Mouse (Mus musculus) c-Kit-positive CD71-negative TER-119-negative erythroid progenitor cells, embryonic 14.5 days (primary cell): ENCODE results near the gene Epb41l5.

Experiments used
- DNase-seq: peaks from one replicate; pipeline ENCODE4 v3.0.0-alpha.2; 2013; ENCODE audit warnings: low read depth

Epb41l5 gene

GRCm38 (mm10) chr1:119648205-119649111, at the start of gene Epb41l5:
TSS of gene Epb41l5 (minus strand) at chr1:119649000.
- DNase-seq, result peak; percentile 83

DNA sequence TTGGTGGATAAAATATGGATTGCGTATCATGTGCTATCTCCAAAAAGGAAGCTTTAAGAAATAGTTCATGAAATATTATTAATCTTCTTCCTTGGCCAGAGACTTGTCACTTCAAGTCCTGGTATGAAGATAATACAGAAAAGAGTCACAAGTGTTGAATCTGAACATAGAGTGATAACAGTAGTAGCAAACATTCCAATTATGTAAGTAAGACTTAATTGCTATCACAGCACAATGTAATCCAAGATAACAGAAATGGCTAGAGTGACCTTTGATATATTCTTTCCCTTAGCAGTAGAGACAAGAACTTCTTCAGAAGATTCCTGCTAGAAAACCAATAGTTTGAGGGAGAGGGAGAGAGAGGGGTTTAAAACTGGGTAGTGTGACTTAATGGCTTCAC, 48.1 kb upstream of the Epb41l5 start:
- no peak for DNase-seq

GRCm38 (mm10) chr1:119685773-119686558, 37.2 kb upstream of the Epb41l5 start:
- DNase-seq, result no peak

GRCm38 (mm10) chr1:119681663-119682213, 32.9 kb upstream of the Epb41l5 start:
- no peak for DNase-seq

GRCm38 (mm10) chr1:119674984-119675383, 26.2 kb upstream of the Epb41l5 start:
- DNase-seq, result no peak

- DNase-seq, result no peak
Measured at GRCm38 (mm10) chr1:119666904-119667303, 18.1 kb upstream of the Epb41l5 start.

GRCm38 (mm10) chr1:119654307-119654706, 5.5 kb upstream of the Epb41l5 start:
- no peak for DNase-seq

- no peak for DNase-seq
Measured at GRCm38 (mm10) chr1:119650386-119650785, 1.6 kb upstream of the Epb41l5 start.

GRCm38 (mm10) chr1:119649627-119650026, 827 bp upstream of the Epb41l5 start:
- no peak for DNase-seq

DNA sequence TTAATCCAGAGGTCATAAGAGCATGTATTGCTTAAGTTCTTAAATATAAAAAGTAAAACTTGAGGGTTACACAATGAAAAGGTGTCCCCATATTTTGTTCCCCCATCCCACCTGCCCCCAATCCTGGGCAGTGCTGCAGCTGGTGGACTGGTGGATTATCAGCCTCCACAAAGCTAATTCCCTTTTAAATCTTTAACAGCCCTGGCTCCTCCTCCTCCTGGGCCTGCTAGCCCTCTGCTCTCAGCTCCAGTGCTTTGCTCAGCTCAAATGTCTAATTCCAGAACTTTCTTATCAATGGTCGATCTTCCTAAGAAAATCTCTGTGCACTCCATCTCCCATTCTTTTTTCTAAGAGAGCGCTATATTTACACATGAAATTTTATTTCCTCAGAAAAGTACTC, 2.4 kb downstream of the Epb41l5 start:
- no peak for DNase-seq

DNA sequence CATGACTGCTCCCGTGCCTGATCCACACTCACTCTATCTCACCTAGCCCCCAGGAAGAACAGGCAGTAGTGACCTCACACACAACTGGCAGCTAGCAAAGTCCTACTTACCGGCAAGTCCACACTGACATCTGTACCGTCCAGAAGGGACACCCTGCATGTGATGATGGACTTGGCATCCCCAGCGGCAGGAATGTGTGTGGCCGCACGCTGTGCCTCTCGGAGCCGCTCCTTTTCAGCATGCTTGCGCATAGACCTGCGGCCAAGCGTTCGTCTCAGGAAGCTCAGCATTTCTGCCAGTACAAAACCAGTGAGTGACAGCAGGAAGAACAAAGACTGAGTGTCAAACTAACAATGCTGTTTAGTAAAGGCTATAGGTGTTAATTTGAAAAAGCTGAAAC, 6.4 kb downstream of the Epb41l5 start:
- no peak for DNase-seq

DNA sequence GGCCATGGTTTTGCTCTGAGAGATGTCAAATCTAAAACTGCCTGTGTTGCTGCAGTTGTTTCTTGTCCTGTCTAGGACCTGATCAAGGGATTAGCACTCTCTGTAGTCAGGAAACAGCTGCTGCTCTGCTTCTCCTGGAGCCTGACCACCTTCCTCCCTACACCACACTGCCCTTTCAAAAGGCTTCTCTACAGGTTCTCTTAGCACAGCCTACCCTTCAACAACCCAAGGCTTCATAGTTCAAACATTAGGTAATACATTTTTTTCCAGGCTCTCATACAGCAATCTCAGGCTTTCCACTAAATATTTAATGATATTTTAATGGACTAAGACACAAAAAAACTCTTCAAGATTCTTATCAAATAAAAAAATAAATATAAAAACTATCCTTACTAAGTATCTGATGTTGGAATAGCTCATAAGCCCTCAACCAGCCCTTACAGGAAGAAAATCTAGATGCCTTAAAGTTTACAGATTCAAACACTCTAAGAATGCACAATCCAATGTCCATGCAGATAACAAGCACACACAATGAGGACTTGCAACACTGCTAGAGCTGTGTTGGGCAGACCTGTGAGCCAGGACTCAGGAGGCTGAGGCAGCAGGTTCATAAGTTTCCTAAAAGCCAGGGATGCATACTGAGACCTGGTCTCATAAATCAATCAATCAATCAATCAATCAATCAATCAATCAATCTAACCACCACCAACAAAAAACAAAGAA, 7.5 kb downstream of the Epb41l5 start:
- no peak for DNase-seq

DNA sequence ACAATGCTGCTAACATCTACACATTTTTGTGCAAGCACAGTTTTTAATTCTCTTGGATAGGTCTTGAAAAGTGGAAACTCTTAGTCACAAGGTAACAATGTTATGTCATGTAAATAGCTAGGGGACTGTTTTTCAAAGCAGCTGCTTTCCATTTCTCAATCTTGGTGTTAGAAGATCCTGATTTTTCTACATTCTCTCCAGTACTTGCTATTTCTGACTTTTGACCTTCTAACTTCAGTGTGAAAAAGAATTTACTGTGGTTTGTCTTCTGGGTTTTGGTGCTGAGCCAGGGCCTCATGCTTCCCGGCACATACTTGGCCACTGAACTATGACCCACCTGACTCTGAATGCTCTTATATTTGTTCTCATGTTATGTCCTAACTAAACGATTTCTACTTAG, 8.8 kb downstream of the Epb41l5 start:
- DNase-seq, result no peak

DNA sequence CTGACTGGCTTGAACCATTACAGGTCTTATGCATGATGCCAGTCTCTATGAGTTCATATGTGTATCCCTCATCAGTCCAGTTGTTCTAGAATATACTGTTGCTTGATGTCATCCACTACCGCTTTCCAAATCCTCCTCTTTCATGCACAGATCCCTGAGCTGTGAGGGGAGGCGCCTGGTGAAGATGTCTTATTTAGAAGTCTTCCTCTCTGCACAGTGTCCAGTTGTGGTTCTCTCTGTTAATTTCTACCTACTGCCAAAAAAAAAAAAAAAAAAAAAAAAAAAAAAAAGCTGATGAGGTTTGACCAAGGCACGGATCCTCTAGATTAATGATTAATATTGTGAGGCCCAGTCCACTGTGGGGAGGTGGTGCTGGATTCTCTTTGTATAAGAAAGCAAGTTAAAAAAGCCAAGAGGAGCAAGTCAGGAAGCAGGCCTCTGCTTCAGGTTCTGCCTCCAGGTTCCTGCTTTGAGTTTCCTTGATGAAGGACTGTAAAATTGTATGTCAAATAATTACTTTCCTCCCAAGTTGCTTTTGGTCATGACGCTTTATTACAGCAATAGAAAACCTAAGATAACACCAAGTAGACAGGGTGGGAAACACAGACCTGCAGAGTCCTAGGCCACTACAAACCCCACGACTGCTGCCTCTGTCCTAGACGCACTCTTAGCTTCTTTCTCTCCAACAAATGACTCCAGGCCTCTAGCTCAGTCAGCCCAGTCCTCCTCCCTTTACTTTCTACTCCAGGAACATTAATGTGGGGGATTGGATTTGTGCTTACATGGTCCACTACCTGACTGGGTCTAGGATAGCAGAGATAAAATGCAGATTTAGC, 11.4 kb downstream of the Epb41l5 start:
- no peak for DNase-seq

- DNase-seq, result no peak
Measured at GRCm38 (mm10) chr1:119634746-119635145, 14.1 kb downstream of the Epb41l5 start.

DNA sequence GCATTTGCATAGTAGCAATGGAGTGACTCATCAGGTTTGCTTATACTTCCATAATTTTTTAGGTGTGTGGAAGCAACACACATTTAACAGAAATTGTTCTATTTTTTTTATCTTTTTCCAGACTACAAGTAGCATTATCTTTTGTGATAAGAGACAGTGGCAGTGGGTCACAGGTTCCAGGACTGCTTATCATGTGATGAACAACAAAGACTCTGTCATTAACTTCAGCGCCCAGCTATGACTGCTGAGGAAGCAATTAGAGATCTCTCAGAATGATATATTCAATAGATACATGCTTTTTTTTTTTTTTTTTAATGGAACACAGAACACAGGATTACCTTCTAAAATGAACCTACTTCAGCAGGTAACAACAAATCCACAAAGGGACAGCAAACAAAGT, 18.4 kb downstream of the Epb41l5 start:
- DNase-seq, result no peak

DNA sequence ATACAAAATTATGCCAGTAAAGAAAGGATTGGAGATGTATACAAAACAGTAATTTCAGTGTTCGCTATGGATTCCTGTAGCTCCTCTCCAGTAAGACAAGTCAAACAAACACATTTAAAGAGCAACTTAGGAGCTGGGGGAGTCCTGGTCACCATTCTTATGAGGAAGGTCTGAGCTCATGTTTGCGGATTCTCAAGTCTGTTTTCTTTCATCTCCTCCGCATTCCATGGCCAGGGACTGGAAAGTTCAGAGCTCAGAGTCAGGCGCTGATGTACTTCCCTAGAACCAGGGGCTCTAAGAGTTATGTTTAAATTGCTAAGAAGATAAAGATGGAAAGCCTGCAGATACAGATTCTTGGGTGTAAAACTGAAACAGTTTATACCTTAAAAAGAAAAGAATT, 22.0 kb downstream of the Epb41l5 start:
- DNase-seq, result no peak

DNA sequence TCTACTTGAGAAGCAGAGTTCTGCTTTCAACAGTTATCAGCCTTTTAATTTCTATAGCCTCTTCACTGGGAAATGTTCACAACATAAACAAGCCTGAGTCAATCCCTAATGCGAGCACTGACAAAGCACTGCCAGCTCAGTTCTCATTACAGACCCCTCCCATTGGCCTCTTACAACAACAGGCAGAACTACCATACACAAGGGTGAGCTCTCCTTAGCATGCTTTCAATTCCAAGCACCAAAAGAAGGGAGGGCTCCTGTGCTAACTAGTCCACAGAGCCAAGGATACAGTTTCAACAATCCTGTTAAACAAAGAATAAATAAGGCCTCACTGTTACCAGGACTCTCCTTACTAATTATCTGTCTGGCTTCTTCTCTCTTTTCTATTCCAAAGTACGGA, 24.4 kb downstream of the Epb41l5 start:
- no peak for DNase-seq

DNA sequence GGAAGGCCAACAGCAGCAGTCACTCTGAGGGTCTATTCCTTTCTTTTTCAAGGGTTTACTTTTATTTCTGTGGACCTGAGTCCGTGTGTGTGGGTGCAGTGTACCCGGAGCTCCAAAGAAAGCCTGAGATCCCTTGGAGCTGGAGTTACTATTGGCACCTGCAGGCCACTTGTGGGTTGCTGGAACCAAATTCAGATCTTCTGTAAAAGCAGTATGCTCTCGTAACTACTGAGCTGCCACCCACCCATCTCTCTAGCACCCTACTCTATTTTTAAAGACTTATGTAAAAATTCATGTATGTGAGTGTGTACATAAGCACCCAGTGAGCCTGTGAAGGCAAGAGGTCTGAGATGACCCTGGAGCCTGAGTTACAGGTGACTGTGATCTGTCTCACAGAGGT, 43.4 kb downstream of the Epb41l5 start:
- DNase-seq, result no peak

GRCm38 (mm10) chr1:119602448-119602847, 46.4 kb downstream of the Epb41l5 start:
- no peak for DNase-seq

DNA sequence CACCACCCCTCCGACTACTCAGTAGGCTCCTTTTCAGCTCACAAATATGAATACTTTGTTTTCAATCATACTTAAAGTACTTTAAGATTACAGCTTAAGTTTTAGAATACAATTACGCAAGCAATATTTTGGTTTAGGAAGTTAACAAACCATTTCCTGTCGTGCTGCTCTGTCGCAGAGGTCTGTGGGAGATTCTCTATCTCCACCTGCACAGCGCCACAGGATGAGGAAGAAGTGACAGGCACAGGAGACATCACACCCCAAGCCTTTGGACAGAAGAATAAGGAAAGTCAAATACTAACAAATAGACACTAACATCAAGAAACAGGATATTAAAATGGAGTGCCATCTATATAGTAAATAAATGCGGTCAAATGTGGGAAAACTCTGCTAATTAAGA, 49.9 kb downstream of the Epb41l5 start:
- DNase-seq, result no peak
